Mouse (Mus musculus) megakaryocyte, embryonic 14.5 days (primary cell): ENCODE measurements around the gene Dpp6. TPM values are rescaled to one million over a fixed set of nuclear protein-coding genes. Genes with fewer than 3 reads are reported as not detected.

Experiments used
- H3K27me3 ChIP-seq: replicated peaks from 2 replicates; pipeline ENCODE3; 2012; ENCODE audit warnings: inconsistent platforms
- H3K36me3 ChIP-seq: replicated peaks from 2 replicates; pipeline ENCODE3; 2012; ENCODE audit warnings: low read length, inconsistent platforms, mixed read lengths
- H3K4me1 ChIP-seq: 2 replicates; pipeline ENCODE4 v1.6.1; 2012; ENCODE audit warnings: inconsistent platforms
- H3K4me3 ChIP-seq: replicated peaks from 2 replicates; pipeline ENCODE3; 2012; ENCODE audit warnings: moderate library complexity, mild to moderate bottlenecking, inconsistent platforms
- H3K9me3 ChIP-seq: 2 replicates; pipeline ENCODE4 v1.6.1; 2012; ENCODE audit warnings: inconsistent platforms
- FLI1 ChIP-seq: IDR thresholded peaks from 2 replicates; pipeline ENCODE4 v1.6.1; 2012; ENCODE audit warnings: low read length, inconsistent platforms, mixed read lengths
- GATA1 ChIP-seq: IDR thresholded peaks from 3 replicates; pipeline ENCODE4 v1.6.1; 2012; ENCODE audit warnings: mixed read lengths, low read length, inconsistent platforms, borderline replicate concordance
- polyA plus RNA-seq: library from polyadenylated mRNA; stranded (reverse); fragments of >175 nt; gene quantifications from 2 replicates; pipeline ENCODE4 v1.2.3, GENCODE M21; 2012; ENCODE audit warnings: low replicate concordance; ENCODE audit not compliant: insufficient read depth

Gene Dpp6
- polyA plus RNA-seq, 1 experiment, result 0.12 TPM

- Histone ChIP-seq H3K4me3 (no peak overlapping the region), H3K4me1 (no peaks in the 10 kb centered on the region), H3K27me3 (no peaks in the 10 kb centered on the region), H3K9me3 (peaks cover 15% of the 10 kb centered on the region), H3K36me3 (no peaks in the 10 kb centered on the region)
- TF ChIP-seq FLI1 (no peak), GATA1 (no peak)
Measured at GRCm38 (mm10) chr5:27255247-27255646, 438.2 kb downstream of the Dpp6 start.

- Histone ChIP-seq H3K36me3 (no peaks in the 10 kb centered on the region), H3K4me3 (no peak overlapping the region), H3K9me3 (peaks cover 25% of the 10 kb centered on the region), H3K27me3 (peaks cover 5% of the 10 kb centered on the region), H3K4me1 (no peaks in the 10 kb centered on the region)
- TF ChIP-seq GATA1, result no peak
Measured at GRCm38 (mm10) chr5:27258636-27259035, 441.6 kb downstream of the Dpp6 start.

GRCm38 (mm10) chr5:27261746-27262727, 445.0 kb downstream of the Dpp6 start:
- Histone ChIP-seq H3K4me1 (no peaks in the 10 kb centered on the region), H3K4me3 (no peak overlapping the region), H3K9me3 (peaks cover 17% of the 10 kb centered on the region; the same call in 1 of the 2 replicates), H3K36me3 (no peaks in the 10 kb centered on the region), H3K27me3 (peaks cover 5% of the 10 kb centered on the region)
- TF ChIP-seq GATA1 (no peak), FLI1 (no peak)

GRCm38 (mm10) chr5:27262751-27263150, 445.7 kb downstream of the Dpp6 start:
- peaks cover 24% of the 10 kb centered on the region; the same call in 1 of the 2 replicates for H3K9me3 ChIP-seq
- no peak overlapping the region for H3K4me3 ChIP-seq
- H3K36me3 ChIP-seq, result no peaks in the 10 kb centered on the region
- H3K27me3 ChIP-seq, result peaks cover 5% of the 10 kb centered on the region
- no peaks in the 10 kb centered on the region for H3K4me1 ChIP-seq
- TF ChIP-seq FLI1 (no peak), GATA1 (no peak)

- Histone ChIP-seq H3K4me1 (no peaks in the 10 kb centered on the region), H3K36me3 (no peaks in the 10 kb centered on the region), H3K9me3 (peaks cover 35% of the 10 kb centered on the region; the same call in 1 of the 2 replicates)
Measured at GRCm38 (mm10) chr5:27265281-27265680, 448.3 kb downstream of the Dpp6 start.

GRCm38 (mm10) chr5:27271336-27271735, 454.3 kb downstream of the Dpp6 start:
- TF ChIP-seq FLI1, result no peak
- no peak for TF ChIP-seq GATA1
- no peak overlapping the region for H3K4me3 ChIP-seq

More at GRCm38 (mm10) chr5:27265281-27265680, 448.3 kb downstream of the Dpp6 start:
- peaks cover 5% of the 10 kb centered on the region for H3K27me3 ChIP-seq
- no peak overlapping the region for H3K4me3 ChIP-seq
- TF ChIP-seq GATA1 (no peak), FLI1 (no peak)

GRCm38 (mm10) chr5:27274781-27275395, 457.9 kb downstream of the Dpp6 start:
- TF ChIP-seq GATA1, result no peak
- TF ChIP-seq FLI1, result no peak
- H3K27me3 ChIP-seq, result no peaks in the 10 kb centered on the region
- H3K9me3 ChIP-seq, result peaks cover 16% of the 10 kb centered on the region

More at GRCm38 (mm10) chr5:27271336-27271735, 454.3 kb downstream of the Dpp6 start:
- H3K36me3 ChIP-seq, result no peaks in the 10 kb centered on the region
- no peaks in the 10 kb centered on the region for H3K27me3 ChIP-seq
- peaks cover 38% of the 10 kb centered on the region for H3K9me3 ChIP-seq
- no peaks in the 10 kb centered on the region for H3K4me1 ChIP-seq

GRCm38 (mm10) chr5:27275871-27276270, 458.9 kb downstream of the Dpp6 start:
- TF ChIP-seq GATA1, result no peak
- TF ChIP-seq FLI1, result no peak
- Histone ChIP-seq H3K4me1 (no peaks in the 10 kb centered on the region), H3K36me3 (no peaks in the 10 kb centered on the region), H3K9me3 (peaks cover 21% of the 10 kb centered on the region), H3K27me3 (no peaks in the 10 kb centered on the region), H3K4me3 (no peak overlapping the region)

More at GRCm38 (mm10) chr5:27274781-27275395, 457.9 kb downstream of the Dpp6 start:
- H3K4me1 ChIP-seq, result no peaks in the 10 kb centered on the region
- no peaks in the 10 kb centered on the region for H3K36me3 ChIP-seq
- H3K4me3 ChIP-seq, result no peak overlapping the region

GRCm38 (mm10) chr5:27278120-27278645, 461.2 kb downstream of the Dpp6 start:
- Histone ChIP-seq H3K4me1 (no peaks in the 10 kb centered on the region), H3K9me3 (peaks cover 11% of the 10 kb centered on the region; the same call in 1 of the 2 replicates), H3K27me3 (no peaks in the 10 kb centered on the region), H3K4me3 (no peak overlapping the region), H3K36me3 (no peaks in the 10 kb centered on the region)
- TF ChIP-seq FLI1, result no peak
- no peak for TF ChIP-seq GATA1

GRCm38 (mm10) chr5:27286876-27287275, 469.9 kb downstream of the Dpp6 start:
- no peaks in the 10 kb centered on the region for H3K36me3 ChIP-seq
- H3K4me1 ChIP-seq, result no peaks in the 10 kb centered on the region
- peaks cover 12% of the 10 kb centered on the region for H3K9me3 ChIP-seq
- H3K4me3 ChIP-seq, result no peak overlapping the region
- no peaks in the 10 kb centered on the region for H3K27me3 ChIP-seq
- TF ChIP-seq GATA1, result no peak
